Mouse (Mus musculus): ENCODE data around the gene Gm48552.
A peak's percentile ranks its signal among the peaks of the same experiment; 100 is the strongest.

Gm48552 gene

DNA sequence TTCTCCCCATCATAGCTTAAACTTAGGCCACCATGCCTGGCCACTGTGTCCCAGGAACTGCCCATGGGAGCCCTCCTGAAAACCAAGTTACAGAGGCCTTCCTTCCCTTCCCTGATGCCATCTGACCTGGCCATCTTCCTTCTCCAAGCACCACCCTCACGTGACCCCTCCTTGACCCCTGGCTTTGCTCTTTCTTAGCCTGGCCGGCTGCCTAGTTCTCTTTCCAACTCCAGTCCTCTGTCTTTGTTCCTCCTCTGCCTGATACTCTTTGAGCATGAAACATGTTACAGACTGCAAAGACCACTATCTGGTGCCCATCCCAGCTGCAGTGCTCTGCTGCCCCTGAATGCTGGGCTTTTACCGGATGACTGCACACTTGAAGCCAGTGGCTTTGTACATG, 568 bp downstream of the Gm48552 start:
- peak; percentile 66 for DNase-seq

DNA sequence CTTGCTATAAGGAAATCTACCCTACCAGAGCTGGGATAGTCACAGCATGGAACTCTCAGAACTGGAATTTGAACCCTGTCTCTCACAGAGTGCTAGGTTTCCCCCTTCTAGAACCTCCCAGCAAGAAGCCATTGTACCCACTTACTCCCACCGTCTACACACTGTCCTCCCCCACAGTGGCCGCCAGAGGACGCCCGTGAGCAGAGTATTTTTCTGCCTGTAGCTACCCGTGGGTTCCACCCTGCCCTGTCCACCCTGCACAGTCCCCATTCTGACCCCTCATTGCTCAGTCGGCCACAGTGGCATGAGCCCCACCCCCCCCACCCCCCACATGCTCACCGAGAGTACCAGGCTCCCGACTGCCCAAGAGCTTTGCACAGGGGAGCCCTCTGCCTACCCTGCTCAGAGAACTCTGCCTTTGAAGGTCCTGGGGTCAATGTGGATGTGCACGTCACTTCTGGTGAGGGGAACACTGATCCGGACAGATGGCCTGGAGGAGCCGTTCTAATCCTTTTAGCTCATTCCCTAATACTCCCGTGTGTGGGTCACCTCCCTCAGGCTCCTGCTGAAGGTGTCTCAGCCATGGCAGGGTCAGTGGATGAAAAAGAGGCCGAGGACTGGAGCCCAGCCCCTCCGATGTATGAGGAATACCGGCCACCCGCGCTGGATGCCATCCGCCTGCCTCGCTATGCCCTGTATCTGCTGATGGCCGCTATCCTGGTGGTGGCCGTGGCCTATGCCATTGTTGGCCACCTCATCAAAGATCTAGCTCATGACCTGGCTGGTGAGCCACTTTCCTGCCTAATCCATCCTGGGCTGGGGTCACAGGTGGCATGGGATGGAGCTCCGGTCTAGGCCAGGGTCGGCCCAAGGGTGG, 1.2 kb downstream of the Gm48552 start:
- DNase-seq, result peak; percentile 85

DNA sequence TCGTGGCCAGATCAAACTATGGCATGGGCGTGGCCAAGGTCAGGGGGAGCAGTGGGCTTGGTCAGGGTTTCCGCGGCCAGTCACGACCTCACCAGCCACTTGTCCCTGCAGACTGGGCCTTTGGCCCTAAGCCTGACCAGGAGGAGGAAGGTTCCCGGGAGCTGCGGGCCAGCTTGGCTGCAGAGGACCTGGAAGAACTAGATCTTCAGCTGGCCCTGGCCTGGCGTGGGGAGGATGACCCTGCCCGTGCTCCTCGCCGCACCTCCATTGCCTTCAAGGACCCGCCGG, 1.8 kb downstream of the Gm48552 start:
- DNase-seq, result no peak

DNA sequence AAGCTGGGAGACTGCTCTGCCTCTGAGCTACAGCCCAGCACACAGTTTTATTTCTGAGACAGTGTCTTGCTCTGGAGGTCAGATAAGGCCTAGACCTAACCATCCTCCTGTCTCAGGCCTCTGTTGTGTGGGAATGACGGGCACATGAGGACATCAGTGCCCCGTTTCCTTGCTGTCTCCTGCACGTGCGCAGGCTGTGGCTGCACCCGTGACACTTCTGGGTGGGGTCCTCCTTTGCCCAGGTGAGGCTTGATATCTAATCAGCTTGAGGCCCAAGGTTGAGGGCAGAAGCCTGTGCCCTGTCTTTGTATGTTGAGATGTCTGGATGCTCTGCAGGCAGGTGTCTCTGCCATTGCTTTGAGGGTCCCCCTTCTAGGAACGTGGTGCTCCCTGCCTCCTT, 3.5 kb downstream of the Gm48552 start:
- no peak for DNase-seq

DNA sequence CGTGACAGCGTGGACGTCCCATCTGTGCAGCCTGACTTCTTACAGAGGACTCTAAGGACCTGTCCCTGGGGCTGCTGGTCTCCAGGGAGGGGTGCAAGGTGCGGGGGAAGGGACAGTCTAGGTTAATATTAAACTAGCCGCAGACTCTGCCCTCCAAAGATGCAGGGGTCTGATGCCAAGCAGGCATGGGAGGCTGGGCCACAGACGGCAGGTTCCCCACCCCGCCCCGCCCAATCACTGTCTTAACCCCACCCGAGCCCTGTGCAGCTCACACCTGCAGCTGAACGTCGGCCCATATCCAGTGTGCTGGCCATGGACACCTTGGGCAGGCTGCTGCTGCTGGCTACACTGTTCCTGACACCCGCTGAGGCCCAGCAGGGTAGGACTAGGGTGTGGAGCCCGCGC, 4.0 kb downstream of the Gm48552 start, which contains the start of gene Smim24:
Gene Smim24 (plus strand): TSS at position 271 of the 405 bp plus-strand sequence.
- DNase-seq, result peak; percentile 75

DNA sequence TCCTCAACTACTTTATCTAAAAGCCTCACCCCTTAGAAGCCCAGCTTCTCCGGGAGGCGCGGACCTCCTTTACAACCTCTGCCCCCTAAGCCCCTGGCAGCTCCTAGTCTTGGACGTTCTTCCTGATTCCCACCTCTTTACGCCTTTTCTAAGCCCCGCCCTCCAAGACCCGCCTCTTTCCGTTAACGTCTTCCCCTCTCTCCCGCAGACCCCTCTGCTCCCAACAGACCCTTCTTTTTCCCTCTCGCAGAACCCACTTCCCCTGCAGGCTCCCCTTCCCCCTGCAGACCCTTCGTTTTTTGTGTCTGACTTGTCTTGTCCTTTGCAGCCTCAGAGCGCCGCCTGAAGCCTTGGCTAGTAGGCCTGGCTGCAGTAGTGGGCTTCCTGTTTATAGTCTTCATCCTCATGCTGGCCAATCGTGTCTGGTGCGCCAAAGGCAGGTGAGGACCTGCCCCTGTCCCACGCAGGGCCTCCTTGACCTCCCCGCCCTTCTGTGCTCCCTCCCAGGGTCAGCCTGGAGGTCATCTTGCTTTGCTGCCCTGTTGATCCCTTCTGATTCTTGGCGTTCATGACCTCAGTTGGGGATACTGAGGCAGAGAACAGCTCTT, 4.8 kb downstream of the Gm48552 start:
- peak; percentile 64 for DNase-seq

DNA sequence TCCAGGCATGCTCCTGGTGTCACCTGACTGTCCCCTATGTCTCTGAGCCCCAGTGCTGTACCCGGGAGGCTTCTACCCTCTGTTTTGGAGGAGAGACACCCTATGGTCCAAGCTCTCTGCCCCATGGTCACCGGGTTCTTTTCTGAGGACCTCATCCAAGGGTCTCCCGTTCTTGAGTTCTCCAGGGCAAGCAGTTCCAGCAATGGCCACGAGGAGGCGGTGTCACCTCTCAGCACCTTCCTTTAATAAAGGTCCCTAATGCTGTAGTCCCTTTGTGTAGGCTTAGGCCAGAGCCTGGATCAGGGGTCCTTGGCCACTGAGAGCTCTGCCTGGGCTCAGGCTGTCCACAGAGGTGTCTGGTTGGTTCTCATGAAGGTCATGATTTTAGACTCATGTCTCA, 6.3 kb downstream of the Gm48552 start:
- DNase-seq, result peak; percentile 79

DNA sequence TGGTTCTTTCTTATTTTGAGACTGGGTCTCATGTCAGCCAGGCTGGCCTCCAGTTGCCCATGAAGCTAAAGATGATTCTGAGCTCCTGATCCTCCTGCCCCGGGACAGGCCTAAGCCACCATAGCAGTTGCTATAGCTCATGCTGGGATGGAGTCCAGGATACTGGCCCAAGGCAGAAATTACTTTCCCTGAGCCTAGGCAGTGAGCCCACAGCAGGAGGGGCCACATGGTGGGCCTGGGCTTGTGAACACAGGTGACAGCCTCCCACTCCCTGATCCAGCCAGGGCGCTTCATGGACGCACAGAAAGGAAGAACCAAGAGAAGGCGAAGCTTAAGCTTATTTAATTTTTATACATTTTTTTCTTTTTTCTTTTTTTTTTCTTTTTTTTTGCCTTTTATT, 7.1 kb downstream of the Gm48552 start:
- DNase-seq, result no peak

DNA sequence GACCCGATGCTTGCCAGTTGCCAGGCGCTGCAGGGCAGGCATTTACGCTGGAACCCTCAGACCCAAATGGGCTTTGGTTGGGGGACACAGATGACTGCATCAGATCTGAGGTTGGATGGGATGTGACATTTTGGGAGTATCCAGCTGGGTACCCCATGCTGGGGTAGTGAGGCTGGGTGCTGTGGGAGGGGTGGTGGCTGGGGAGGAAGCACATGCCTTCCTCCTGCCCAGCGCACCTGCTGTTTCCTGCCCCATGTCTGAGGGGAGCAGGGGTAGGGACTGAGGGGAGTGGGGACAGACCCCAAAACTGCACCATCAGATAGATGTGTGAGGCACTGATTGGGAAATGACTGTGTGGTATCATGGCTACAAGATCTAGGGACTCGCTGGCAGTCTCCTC, 7.9 kb downstream of the Gm48552 start:
- DNase-seq, result no peak

DNA sequence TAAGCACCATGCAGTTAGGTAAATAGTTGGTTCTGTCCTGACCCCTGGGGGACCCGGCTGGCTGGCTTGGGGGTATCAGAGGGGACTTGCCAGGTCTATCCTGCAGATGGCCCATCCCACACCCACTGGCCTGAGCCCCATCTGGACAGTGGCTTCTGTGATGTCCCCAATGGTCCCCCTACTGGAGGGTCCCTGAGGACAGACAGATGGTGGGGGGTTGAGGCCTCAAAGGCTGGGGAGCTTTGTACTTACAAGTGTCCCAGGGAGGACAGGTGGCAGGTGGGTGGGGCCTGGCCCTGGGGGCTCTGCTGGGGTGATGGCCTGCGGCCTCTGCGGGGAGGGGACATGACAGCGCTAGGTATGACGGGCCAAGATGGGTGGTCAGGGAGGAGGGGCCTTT, 10.5 kb downstream of the Gm48552 start:
- no peak for DNase-seq

DNA sequence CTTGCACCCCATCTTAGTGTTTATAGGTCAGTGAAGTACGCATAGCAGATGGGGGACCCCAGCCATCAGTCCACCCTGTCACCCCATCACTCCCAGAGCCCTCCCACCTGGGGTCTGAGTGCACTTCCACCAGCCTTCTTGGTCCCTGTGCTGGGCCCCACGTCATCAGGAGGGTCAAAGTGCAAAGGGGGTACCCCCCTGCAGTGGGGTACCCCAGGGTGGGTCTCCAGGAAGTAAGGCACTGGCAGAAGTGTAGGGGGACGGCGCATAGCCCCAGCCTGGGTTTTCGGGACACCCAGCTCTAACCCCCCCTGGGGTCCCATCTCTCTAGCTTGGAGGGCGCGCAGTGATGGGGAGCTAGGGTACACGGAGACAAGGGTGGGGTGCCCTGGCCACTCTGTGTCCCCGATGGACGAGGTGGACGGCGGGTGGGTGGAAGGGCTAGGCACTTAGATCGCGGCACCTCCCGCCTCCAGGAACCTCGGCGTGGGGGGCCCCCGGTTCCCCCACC, 11.0 kb downstream of the Gm48552 start:
- no peak for DNase-seq

DNA sequence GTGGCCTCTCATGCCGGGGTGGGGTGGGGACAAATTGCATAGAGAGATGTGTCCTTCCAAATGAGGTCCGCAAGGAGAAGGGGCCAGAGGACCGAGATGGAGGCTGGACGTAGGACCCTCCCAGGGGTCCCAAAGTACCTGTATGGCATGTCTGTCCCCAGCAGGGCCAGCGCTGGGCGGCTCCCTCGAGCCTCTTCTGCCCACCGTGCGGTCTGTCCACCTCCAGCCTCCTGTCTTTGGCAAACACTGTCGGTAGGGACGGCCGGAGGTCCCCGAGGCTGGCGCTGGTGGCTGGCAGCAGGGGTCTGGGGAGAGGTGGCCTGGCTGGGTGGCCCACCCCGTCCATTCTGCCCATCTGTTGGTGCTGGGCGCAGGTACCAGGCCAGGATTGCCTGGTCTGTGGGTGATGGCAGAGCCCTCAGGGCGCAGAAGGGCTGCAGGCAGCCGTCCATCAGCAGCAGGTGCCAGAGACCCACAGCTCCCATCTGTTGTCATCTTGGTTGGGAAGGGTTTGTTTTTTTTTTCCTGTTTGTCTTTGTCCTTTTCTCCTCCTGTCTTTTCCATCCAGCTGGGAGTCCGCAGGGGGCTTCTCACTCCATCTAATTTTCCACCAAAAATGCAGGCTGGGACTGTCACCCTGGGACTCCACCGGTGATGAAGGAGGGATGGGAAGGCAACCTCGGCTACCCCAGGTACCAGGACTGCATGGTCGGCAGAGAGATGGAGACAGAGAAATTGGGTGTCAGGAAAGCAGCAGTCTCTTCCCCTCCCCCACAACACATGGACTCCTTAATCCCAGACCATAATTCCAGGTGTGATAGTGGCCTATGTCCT, 11.8 kb downstream of the Gm48552 start:
- no peak for DNase-seq

DNA sequence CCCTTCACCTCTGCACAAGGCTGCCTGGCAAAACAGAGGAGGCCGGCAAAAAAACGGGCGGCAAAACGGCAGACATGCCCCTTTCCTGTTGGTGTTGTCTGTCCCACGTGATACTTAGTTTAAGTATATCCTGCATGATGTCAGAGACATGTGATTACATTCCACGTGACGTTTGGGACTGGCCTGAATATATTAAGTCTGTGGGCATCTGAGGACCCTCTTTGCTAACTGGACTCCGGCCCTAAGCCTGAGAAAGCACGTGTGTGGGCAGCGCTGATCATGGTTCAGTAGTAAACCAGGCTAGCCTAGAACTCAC, 12.4 kb downstream of the Gm48552 start:
- no peak for DNase-seq

DNA sequence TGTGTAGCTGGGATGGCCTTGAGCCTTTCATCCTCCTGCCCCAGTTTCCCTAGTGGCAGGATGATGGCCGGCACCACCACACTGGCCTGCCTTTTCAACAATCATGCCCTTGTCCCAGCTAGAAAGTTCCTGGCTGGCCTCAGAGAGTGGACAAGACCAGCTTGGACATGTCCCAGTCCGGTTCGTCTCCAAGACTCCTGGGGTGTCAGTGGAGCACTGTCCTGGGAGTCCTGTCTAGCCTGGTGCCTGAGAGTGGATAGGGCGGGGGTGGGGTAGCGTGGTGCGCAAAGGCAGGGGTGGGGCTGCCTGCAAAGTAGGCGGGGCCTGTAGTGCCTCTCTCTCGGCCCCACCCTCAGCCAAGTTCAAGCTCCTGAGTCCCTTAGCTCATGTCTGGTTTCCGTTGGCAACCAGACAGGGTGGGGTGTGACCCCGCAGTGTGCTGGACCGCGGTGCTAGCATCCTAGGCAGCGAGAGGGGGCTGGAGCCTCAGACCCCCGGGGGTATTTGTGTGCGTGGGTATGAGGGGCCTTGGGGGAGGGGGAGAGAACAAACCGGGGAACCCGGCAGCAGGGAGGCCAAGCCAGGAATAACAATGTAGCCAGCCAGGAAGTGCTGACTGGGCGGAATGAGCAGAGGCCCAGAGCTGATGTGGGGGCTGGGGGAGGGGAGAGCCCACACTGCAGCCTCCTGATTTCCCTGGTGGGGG, 12.9 kb downstream of the Gm48552 start:
- peak; percentile 78 for DNase-seq

DNA sequence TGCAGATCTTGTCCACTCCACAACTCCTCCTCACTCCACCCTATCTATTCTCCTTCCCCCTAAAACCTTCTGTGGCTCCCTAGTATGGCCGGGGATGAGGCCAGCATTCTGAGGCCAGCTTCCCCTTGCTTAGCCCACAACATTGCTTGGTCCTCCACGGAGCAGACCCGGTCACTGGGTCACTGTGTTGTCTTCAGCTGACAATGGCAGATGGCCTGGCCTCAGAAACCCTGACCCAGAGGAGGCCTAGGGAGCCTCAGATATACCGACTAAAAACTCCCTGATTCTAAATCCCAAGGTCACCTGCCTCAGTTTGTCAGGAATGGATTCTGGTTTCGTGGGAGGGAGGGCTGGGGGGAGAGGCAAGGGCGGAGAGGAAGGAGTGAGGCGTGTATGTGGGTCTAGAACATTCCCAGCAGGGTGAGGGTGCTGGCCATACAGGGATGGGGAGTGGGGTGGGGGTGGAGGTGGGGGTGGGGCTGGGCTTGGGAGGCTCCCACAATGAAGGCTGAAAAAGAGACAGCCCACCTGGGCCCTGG, 13.5 kb downstream of the Gm48552 start:
- DNase-seq, result no peak

DNA sequence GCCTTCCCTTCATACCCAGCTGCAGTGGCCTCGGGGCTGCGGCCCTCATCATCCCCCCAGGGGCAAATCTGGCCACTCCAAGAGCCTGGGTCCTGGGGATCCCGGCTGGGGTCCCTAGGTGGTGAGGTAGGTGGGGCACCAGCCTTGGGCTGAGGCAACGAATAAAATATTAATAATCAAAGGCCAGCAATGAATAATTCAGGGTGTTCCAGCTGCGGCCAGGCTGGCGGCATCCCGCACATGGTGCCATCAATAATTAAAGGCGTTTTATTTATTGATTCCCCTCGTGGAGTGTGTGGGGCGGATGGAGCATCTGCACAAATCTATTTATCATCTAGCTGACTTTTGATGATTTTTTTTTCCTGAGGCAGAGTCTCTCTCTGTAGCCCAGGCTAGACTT, 14.7 kb downstream of the Gm48552 start:
- DNase-seq, result no peak

DNA sequence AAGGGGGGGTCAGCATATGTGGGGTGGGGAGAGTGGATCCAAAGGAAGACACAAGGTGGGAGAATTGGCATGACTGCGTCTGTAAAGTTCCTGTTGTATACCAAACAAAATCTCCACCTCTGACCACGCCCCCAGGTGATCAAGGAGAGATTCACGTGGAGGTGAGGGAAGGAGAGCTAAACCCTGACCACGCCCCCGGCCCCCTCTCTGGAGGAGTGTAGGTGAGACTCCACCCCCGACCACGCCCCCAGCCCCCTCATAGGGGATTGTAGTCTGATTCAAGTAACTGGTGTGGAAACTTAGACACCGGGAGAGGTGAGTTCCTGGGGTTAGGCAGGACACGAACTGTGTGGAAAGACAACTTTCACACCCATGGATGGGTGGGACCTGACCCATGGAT, 15.3 kb downstream of the Gm48552 start:
- DNase-seq, result no peak

DNA sequence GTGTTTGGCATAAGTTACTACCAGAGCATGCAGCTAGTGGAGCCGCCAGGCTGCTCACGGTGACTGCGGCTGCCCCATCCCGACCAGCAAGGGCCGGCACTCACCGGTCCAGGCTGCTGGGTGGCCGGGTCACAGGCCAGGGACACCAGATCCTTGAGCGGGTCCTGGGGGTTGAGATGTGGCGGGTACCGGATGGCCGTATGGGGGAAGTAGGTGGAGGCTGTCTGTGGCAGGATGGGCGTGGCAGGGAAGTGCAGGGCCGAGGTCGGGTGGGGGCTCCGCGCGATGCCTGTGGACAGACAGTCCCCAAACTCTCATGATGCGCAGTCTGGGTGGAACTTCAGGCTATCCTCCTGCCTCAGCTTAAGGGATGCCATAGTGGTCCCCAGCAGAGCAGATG, 15.9 kb downstream of the Gm48552 start:
- no peak for DNase-seq

DNA sequence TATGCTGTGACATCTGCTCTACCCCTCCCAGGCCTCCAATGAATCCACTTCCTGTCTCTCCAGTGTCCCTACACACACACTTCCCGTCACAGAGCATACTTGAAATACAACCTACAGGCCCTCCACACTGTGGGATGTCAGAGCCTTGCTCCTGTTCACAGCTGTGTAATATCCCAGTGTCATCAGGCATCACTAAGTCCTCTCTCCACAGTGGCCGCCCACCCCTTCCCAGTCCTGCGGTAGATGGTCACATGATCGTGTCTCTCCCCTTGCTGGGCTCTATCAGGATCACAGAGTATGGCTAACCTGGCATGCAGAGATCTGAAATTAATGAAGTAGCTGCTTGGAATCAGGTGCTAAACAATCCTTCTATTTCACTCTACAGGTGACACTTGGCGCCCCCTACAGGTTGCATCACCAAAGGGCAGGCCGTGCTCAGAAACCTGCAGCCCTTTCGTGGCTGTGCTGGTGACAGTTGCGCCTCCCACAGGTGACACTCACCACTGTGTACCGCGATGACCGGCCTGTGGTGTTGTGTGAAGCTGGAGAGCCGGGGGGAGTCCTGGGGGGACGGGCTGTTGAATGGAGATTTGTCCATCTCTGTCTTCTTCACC, 16.9 kb downstream of the Gm48552 start:
- peak; percentile 74 for DNase-seq

DNA sequence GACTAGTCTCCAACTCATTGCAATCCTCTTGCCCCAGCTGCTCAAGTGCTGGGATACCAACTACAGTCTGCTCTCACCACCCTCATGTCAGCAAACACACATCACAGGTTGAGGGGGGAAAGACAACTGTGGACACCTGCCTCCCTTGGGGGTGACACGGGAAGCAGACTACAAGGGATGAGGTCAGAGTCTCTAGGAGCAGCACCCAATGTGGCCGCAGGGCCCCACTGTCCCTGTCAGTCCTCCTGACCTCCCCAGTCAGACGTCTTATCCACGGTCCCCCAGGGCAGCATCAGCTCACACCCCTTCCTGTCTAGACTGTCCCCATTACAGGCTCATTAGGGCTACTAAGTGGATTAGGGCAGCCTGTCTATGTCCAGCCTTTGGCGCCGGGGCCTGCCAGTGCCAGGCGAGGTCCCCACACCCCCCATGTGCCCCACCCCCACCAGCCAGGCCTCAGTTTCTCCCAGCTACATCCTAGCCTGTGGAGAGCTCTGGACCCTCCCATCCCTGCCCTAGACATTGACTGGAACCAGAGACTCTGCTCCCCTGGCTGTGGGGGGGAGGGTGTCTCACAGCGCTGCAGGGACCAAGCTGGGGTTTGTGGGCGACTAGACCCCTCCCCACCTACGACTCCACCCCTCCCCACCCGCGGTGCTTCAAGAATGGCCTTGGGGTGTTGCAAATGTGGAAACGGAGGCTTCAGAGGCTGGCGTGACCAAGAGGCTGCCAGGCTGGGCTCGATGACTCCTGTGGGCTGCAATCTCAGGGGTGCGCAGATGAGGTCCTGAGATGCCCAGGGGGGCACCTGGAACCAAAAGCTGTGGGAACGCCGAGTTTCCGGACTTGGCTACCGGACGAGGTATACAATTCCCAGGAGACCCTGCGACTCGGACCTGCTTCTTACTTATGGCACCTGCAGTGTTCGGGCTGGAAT, 18.0 kb downstream of the Gm48552 start:
- DNase-seq, result no peak
